Mouse (Mus musculus) adrenal gland, adult 2 months (tissue): ENCODE results near the gene Rilp. TPM values are rescaled to one million over a fixed set of nuclear protein-coding genes. Genes with fewer than 3 reads are reported as not detected.
"Not testable (repeated sequence)": the region's sequence is repeated elsewhere in the genome, so short reads cannot be mapped to it uniquely, and the experiment has no call there.

ENCODE experiments used
- DNase-seq: peaks from one replicate; pipeline ENCODE4 v3.0.0; 2021
- polyA plus RNA-seq: library from polyadenylated mRNA; depleted of rRNA; stranded (reverse); fragments of >200 nt; gene quantifications from 2 replicates; pipeline ENCODE4 v1.2.3, GENCODE M21; 2012
- total RNA-seq, 2 experiments: library from RNA; stranded (reverse); gene quantifications; 2 replicates each; pipeline ENCODE4 v1.2.3; 2021

Rilp gene
- total and polyA plus RNA-seq, 3 experiments = 8.8 to 13.2 (median 12.1) TPM

DNA sequence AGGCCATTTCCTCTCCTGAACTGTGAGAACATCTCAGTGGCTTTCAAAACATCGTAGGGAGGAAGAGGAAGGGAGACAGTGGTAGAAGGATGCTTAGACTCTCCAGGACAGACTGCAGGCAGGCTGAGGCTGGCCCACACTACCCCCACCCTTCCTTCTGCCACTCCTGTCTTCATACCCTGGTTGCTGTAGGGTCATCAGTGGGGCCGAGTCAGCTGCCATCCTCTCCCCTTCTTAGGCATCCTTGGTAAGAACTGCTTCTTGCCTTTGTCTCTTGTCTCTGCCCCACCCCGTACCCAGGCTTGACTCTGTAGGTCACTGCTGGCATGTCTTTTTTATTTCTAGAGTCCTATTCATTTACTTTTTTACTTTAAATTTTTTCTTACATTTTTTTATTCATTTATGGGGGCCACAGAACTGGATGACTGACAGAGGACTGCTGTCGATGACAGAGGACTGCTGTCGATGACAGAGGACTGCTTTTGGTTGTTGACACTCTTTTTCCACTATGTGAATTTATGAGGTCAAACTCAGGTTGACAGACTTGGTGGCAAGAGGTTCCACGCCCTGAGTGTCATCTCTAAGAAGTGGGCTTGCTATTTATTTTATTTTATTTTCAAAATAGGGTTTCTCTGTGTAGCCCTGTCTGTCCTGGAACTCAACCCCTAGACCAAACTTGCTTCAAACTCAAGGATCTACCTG lies 23.6 kb downstream of the Rilp start:
- no peak for DNase-seq

- DNase-seq = no peak
Observed at GRCm38 (mm10) chr11:75534286-75535033, 24.6 kb downstream of the Rilp start.

GRCm38 (mm10) chr11:75535106-75535795 lies 25.4 kb downstream of the Rilp start:
- DNase-seq = no peak

DNA sequence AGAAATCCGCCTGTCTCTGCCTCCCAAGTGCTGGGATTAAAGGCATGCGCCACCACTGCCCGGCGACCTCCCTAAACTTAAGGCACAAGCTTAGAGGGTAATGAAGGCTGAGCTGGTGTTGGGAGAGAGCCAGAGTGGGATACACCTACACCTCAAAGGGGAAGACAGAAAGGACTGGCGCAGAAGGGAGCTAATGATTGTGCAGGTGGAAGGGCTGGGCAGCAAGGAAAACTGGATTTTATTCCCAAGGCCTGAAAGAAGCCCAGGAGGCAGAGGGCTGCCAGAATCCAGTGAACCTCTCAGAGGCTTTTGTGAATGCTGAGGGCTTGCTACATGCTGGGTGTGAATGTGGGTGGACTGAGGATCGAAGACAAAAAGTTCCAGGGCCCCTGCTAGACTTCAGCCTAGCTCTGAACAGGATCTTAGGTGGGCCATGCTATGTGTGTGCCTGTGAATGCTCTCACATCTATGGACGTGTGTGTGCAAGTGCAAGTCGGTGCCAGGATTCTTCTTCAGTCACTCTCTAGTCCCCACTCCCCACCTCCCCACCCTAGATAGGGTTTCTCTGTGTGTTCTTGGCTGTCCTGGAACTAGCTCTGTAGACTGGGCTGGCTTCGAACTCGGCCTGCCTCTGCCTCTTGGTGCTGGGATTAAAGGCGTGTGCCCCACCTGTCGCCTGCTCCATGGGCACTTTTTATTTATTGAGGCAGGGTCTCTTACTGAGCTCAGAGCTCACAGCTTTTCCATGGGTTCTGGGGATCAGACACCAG lies 26.5 kb downstream of the Rilp start:
- no peak for DNase-seq

- DNase-seq = no peak
Observed at GRCm38 (mm10) chr11:75537025-75537414, 27.1 kb downstream of the Rilp start.

GRCm38 (mm10) chr11:75537491-75538183 lies 27.7 kb downstream of the Rilp start:
- no peak for DNase-seq

DNA sequence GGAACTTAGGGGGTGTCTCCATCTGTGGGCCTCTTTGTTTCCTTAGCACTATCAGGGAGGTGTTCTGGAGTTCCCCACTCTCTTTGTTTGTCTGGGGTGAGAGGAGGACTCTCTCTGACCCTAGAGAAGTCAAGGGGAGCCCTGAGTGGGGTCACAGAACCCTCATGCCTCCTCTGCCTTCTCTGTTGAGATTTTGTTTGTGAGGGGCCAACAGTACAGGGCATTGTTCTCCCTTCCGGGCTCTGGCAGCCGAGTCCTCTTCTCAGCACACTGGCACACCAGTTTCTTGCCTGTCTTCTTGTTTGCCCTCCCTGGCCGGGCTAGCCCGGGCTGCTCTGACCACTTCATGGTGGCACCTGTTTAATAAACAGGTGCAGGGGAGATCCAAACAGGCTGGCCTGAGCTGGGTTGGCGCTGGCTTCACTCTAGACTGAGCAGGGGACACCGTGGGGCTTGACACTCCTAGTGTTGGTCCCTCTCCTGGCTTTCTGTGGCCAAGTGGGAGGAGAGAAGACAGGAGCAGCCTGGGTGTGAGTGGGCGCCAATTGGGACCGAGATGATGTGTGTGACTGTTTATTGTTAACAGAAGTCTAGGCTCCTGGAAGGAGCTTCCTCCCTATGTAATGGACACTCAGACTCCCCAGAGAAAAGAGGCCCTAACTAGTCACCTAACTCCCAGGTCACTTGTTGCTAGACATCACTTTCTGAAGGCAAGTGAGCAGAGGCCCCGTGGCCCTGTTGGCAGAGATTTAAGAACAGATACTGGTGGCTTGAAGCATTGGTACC lies 28.5 kb downstream of the Rilp start:
- DNase-seq = no peak

DNA sequence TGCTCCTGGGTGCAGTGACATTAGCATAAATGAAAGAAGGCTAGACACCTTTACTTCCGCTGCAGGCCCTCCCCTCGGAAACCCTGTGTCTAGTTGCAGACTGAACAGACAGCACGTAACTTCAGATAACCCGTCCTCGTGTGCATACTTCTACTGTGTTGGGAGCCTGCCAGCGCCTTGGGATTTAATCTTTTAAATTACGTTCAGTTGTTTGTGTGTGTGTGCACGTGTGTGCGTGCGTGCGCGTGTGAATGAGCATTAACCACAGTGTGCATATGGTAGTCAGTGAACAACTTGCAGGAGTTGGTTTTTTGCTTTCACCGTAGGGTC lies 29.0 kb downstream of the Rilp start:
- DNase-seq = no peak

DNA sequence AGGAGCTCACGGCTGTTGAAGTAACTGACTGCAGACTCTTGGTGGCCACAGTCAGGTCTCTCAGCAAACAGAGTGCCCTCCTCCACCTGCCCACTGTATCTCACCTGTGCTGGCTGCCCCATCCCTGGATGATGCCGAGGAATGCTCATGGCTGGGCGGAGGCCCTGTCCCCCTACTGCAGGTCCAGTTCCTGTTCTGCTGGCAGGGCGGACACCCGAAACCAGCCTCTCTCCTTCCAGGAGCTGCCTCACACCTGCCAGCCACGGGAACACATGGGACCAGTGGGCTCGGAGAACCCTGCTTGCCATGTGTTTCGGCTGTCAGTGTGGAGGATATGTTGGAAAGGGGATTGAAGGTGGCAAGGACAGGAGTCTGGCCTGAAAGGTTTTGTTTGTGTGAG lies 30.3 kb downstream of the Rilp start:
- no peak for DNase-seq

GRCm38 (mm10) chr11:75540710-75541581 lies 31.1 kb downstream of the Rilp start:
- no peak for DNase-seq

GRCm38 (mm10) chr11:75544713-75545112 lies 34.8 kb downstream of the Rilp start:
- DNase-seq = no peak

GRCm38 (mm10) chr11:75546057-75546456 lies 36.2 kb downstream of the Rilp start:
- no peak for DNase-seq

DNA sequence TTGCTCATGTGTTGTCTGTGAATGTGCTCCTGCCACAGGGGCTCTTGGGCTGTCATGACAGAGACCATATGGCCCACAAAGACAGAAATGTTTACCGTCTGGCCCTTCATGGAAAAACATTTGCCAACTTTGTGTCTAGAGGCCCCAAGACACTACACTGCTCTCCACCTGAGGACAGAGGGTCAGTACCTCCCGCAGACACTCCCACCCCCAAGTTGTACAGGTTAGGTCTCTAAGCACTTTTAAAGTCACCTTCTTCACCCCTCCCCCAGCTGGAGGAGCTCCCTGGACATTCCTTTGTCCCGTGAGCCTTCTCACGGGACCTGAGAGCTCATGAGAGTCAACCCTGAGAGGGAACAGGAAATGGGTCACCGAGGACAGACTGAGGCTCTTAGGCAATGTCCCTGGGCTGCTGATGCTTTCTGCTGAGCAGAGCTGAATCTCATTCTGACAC lies 39.8 kb downstream of the Rilp start:
- peak; percentile 47 for DNase-seq

- DNase-seq = no peak
Observed at GRCm38 (mm10) chr11:75550200-75550946, 40.5 kb downstream of the Rilp start.

DNA sequence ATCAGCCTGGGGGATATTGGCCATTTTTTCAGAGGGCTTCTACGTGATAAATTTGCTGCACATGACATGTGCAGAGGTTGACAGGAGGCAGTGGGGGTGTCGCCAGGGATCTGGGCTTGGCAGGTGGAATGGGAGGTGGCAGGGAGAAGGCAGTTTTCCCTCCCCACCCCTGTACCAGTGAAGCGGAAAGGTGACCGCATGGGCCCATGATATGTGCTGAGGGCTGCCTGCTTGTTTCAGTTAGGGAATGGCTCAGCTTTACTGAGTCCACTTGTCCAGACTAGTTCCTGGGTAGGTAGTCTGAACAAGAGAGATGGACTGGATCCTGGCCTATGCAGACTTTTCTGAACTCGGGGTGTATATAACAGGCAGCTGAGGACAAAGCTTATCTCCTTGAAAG lies 41.4 kb downstream of the Rilp start:
- no peak for DNase-seq

DNA sequence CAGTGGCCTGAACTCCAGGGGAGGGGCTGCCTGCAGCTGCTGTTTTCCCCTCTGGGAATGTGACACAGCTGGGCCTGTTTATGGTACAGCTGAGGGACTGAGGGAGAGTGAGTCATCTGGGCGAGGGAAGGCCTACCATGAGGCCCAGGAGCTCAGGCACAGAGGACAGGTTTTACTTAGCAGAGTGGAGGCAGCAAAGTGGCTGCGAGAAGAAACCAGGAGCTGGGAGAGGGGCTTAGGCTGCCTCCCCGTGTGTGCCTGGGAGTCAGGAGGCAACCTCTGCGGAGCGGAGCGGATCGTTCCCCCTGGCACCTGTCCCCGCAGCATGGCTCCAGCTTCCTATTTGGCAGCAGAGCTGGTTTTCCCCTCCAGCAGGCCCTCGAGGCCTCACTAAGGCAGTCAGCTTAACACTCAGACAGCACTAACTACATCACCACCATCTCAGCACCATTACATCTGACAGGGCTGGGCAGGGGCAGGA lies 42.1 kb downstream of the Rilp start:
- peak; percentile 38 for DNase-seq

GRCm38 (mm10) chr11:75552906-75553482 lies 43.1 kb downstream of the Rilp start:
- no peak for DNase-seq

DNA sequence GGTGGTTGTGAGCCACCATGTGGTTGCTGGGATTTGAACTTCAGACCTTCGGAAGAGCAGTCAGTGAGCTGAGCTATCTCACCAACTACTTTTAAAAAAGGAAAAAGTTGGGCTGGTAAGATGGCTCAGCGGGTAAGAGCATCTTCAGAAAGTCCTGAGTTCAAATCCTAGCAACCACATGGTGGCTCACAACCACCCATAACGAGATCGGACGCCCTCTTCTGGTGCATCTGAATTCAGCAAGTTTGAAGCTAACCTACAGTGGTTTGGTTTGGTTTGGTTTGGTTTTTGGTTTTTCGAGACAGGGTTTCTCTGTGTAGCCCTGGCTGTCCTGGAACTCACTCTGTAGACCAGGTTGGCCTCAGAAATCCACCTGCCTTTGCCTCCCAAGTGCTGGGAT lies 46.1 kb downstream of the Rilp start:
- not testable (repeated sequence) for DNase-seq

DNA sequence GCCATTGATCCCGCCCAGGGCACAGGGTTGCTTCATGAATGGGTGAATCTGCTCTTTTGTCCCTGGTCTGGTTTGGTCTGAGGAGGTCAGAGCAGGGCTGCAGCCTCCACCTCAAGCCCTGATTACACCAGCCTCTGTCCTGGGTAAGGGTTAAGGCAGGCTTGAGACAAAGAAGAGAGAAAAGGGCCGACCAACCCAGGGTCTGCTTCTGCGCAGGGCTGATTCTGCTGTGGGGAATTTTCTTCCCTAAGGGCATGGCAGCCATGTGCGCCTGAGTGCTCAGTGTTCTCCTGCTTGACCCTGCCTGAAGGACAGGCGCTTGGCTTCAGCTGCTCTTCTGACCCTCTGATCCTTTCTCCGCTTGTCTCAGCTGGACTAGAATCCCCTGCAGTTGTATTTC lies 47.2 kb downstream of the Rilp start:
- no peak for DNase-seq
